Mouse (Mus musculus) limb, embryonic 12.5 days (tissue): ENCODE results near the gene Slc16a10. TPM values are rescaled to one million over a fixed set of nuclear protein-coding genes. Genes with fewer than 3 reads are reported as not detected.

Source experiments
- ATAC-seq: fragments of 200-750 bp; cut with Nextera tagmentation; 2 replicates; pipeline ENCODE4 v1.8.0; 2017; ENCODE audit warnings: low read depth, moderate TSS enrichment; ENCODE audit not compliant: insufficient number of reproducible peaks, insufficient read depth, low FRiP score, low TSS enrichment
- H3K27ac ChIP-seq: fragments of 300-500 bp; sonication (generic); 2 replicates; pipeline ENCODE4 v1.5.1; 2016; ENCODE audit warnings: mild to moderate bottlenecking, moderate library complexity
- H3K27me3 ChIP-seq: fragments of 300-500 bp; sonication (generic); 2 replicates; pipeline ENCODE4 v1.6.1; 2016; ENCODE audit warnings: mild to moderate bottlenecking, moderate library complexity
- H3K36me3 ChIP-seq: fragments of 300-500 bp; sonication (generic); 2 replicates; pipeline ENCODE4 v1.6.1; 2016; ENCODE audit warnings: mild to moderate bottlenecking, moderate library complexity
- H3K4me1 ChIP-seq: fragments of 300-500 bp; sonication (generic); replicated peaks from 2 replicates; pipeline ENCODE4 v1.6.1; 2016
- H3K4me2 ChIP-seq: fragments of 300-500 bp; sonication (generic); 2 replicates; pipeline ENCODE4 v1.6.1; 2016; ENCODE audit warnings: mild to moderate bottlenecking, moderate library complexity
- H3K4me3 ChIP-seq: fragments of 300-500 bp; sonication (generic); replicated peaks from 2 replicates; pipeline ENCODE4 v1.5.1; 2016; ENCODE audit warnings: mild to moderate bottlenecking
- H3K9ac ChIP-seq: fragments of 300-500 bp; sonication (generic); replicated peaks from 2 replicates; pipeline ENCODE4 v1.6.1; 2016; ENCODE audit warnings: mild to moderate bottlenecking, moderate library complexity
- H3K9me3 ChIP-seq: fragments of 300-500 bp; sonication (generic); 2 replicates; pipeline ENCODE4 v1.6.1; 2016; ENCODE audit warnings: mild to moderate bottlenecking, moderate library complexity
- WGBS: fragments of 180-500 bp; shearing (Covaris S2); methylation state at CpG from one replicate; pipeline ENCODE4 v1.1.7; 2016; 5-methylcytosine and 5-hydroxymethylcytosine counted together
- polyA plus RNA-seq: library from polyadenylated mRNA; unstranded; fragments of >200 nt; fragmentation: Nextera tagmentation; extraction: Ambion mirVana; gene quantifications from 2 replicates; pipeline ENCODE4 v1.2.1, GENCODE M21; 2016

The Slc16a10 gene
- polyA plus RNA-seq, 1 experiment from 2014 or later: 18.3 TPM

GRCm38 (mm10) chr10:40083556-40083955 lies 58.5 kb downstream of the Slc16a10 start:
- Histone ChIP-seq H3K4me1 (peaks cover 24% of the 10 kb centered on the region), H3K27me3 (no peaks in the 10 kb centered on the region), H3K9ac (no peak overlapping the region), H3K9me3 (no peaks in the 10 kb centered on the region), H3K36me3 (no peaks in the 10 kb centered on the region), H3K4me2 (no peak overlapping the region), H3K4me3 (no peak overlapping the region), H3K27ac (no peak overlapping the region)
- ATAC-seq: no peak
- 91% methylated on average over 4 of the region's 4 CpGs for WGBS

- Histone ChIP-seq H3K27ac (no peak overlapping the region), H3K9me3 (no peaks in the 10 kb centered on the region), H3K36me3 (no peaks in the 10 kb centered on the region), H3K4me2 (no peak overlapping the region), H3K27me3 (no peaks in the 10 kb centered on the region), H3K9ac (no peak overlapping the region), H3K4me3 (no peak overlapping the region), H3K4me1 (peaks cover 21% of the 10 kb centered on the region)
- no peak for ATAC-seq
- WGBS: 88% methylated on average over 7 of the region's 7 CpGs
These were observed 59.4 kb downstream of the Slc16a10 start for GRCm38 (mm10) chr10:40082668-40083067.

- no peaks in the 10 kb centered on the region for H3K27me3 ChIP-seq
- H3K9me3 ChIP-seq: no peaks in the 10 kb centered on the region
- no peak overlapping the region for H3K9ac ChIP-seq
- H3K4me3 ChIP-seq: no peak overlapping the region
- H3K4me1 ChIP-seq: peaks cover 12% of the 10 kb centered on the region
- no peak for ATAC-seq
- WGBS: 64% methylated on average over 10 of the region's 10 CpGs
- H3K36me3 ChIP-seq: no peaks in the 10 kb centered on the region
- H3K4me2 ChIP-seq: no peak overlapping the region
- H3K27ac ChIP-seq: no peak overlapping the region
These were observed 61.5 kb downstream of the Slc16a10 start for GRCm38 (mm10) chr10:40080533-40080932.

GRCm38 (mm10) chr10:40079256-40079655 lies 62.8 kb downstream of the Slc16a10 start:
- H3K4me2 ChIP-seq: no peak overlapping the region
- ATAC-seq: no peak
- no peak overlapping the region for H3K4me3 ChIP-seq
- WGBS: 95% methylated on average over 2 of the region's 2 CpGs
- no peaks in the 10 kb centered on the region for H3K36me3 ChIP-seq
- peaks cover 10% of the 10 kb centered on the region for H3K4me1 ChIP-seq
- no peaks in the 10 kb centered on the region for H3K9me3 ChIP-seq
- no peak overlapping the region for H3K9ac ChIP-seq
- H3K27me3 ChIP-seq: no peaks in the 10 kb centered on the region
- no peak overlapping the region for H3K27ac ChIP-seq

- Histone ChIP-seq H3K9me3 (no peaks in the 10 kb centered on the region), H3K9ac (no peak overlapping the region), H3K4me2 (no peak overlapping the region), H3K27me3 (no peaks in the 10 kb centered on the region), H3K4me1 (peaks cover 7% of the 10 kb centered on the region), H3K36me3 (no peaks in the 10 kb centered on the region), H3K27ac (no peak overlapping the region), H3K4me3 (no peak overlapping the region)
- no peak for ATAC-seq
- WGBS: 79% methylated on average over 6 of the region's 6 CpGs
These were observed 64.1 kb downstream of the Slc16a10 start for GRCm38 (mm10) chr10:40077960-40078353.

- WGBS: 88% methylated on average over 4 of the region's 4 CpGs
- Histone ChIP-seq H3K4me1 (peaks cover 7% of the 10 kb centered on the region), H3K9ac (no peak overlapping the region), H3K9me3 (no peaks in the 10 kb centered on the region), H3K4me2 (no peak overlapping the region), H3K27ac (no peak overlapping the region), H3K27me3 (no peaks in the 10 kb centered on the region), H3K36me3 (no peaks in the 10 kb centered on the region), H3K4me3 (no peak overlapping the region)
- no peak for ATAC-seq
These were observed 64.6 kb downstream of the Slc16a10 start for GRCm38 (mm10) chr10:40077346-40077959.

GRCm38 (mm10) chr10:40073608-40074007 lies 68.5 kb downstream of the Slc16a10 start:
- H3K36me3 ChIP-seq: no peaks in the 10 kb centered on the region
- peaks cover 14% of the 10 kb centered on the region for H3K4me1 ChIP-seq
- H3K9ac ChIP-seq: no peak overlapping the region
- no peak overlapping the region for H3K4me2 ChIP-seq
- WGBS: 93% methylated on average over 6 of the region's 6 CpGs
- no peak for ATAC-seq
- H3K27me3 ChIP-seq: no peaks in the 10 kb centered on the region
- H3K4me3 ChIP-seq: no peak overlapping the region
- no peak overlapping the region for H3K27ac ChIP-seq
- no peaks in the 10 kb centered on the region for H3K9me3 ChIP-seq

- H3K9ac ChIP-seq: no peak overlapping the region
- H3K4me3 ChIP-seq: no peak overlapping the region
- ATAC-seq: no peak
- peaks cover 27% of the 10 kb centered on the region for H3K4me1 ChIP-seq
- no peak overlapping the region for H3K4me2 ChIP-seq
- H3K36me3 ChIP-seq: no peaks in the 10 kb centered on the region
- H3K9me3 ChIP-seq: no peaks in the 10 kb centered on the region
- no peaks in the 10 kb centered on the region for H3K27me3 ChIP-seq
- H3K27ac ChIP-seq: no peak overlapping the region
- WGBS: 71% methylated on average over 9 of the region's 9 CpGs
These were observed 71.4 kb downstream of the Slc16a10 start for GRCm38 (mm10) chr10:40070684-40071083.

- Histone ChIP-seq H3K4me2 (no peak overlapping the region), H3K27me3 (no peaks in the 10 kb centered on the region), H3K9ac (no peak overlapping the region), H3K9me3 (no peaks in the 10 kb centered on the region), H3K4me3 (no peak overlapping the region), H3K27ac (0 out of 2 replicates have a peak overlapping the region, but pooled peaks have one; percentile 3), H3K36me3 (no peaks in the 10 kb centered on the region), H3K4me1 (peaks cover 38% of the 10 kb centered on the region)
- WGBS: 58% methylated on average over 4 of the region's 4 CpGs
- no peak for ATAC-seq
These were observed 72.8 kb downstream of the Slc16a10 start for GRCm38 (mm10) chr10:40069270-40069669.

- H3K4me1 ChIP-seq: peaks cover 39% of the 10 kb centered on the region
- H3K9ac ChIP-seq: no peak overlapping the region
- H3K27me3 ChIP-seq: no peaks in the 10 kb centered on the region
- H3K4me2 ChIP-seq: no peak overlapping the region
- H3K4me3 ChIP-seq: no peak overlapping the region
- 0 out of 2 replicates have a peak overlapping the region, but pooled peaks have one; percentile 41 for H3K27ac ChIP-seq
- no peaks in the 10 kb centered on the region for H3K9me3 ChIP-seq
- H3K36me3 ChIP-seq: no peaks in the 10 kb centered on the region
- 75% methylated on average over 10 of the region's 10 CpGs for WGBS
- no peak for ATAC-seq
These were observed 73.5 kb downstream of the Slc16a10 start for GRCm38 (mm10) chr10:40068595-40068994.

GRCm38 (mm10) chr10:40067529-40067928 lies 74.5 kb downstream of the Slc16a10 start:
- no peaks in the 10 kb centered on the region for H3K36me3 ChIP-seq
- ATAC-seq: no peak
- WGBS: 44% methylated on average over 1 of the region's 1 CpGs
- no peaks in the 10 kb centered on the region for H3K9me3 ChIP-seq
- H3K4me1 ChIP-seq: peaks cover 47% of the 10 kb centered on the region
- H3K4me3 ChIP-seq: no peak overlapping the region
- no peak overlapping the region for H3K9ac ChIP-seq
- no peak overlapping the region for H3K4me2 ChIP-seq
- no peaks in the 10 kb centered on the region for H3K27me3 ChIP-seq
- H3K27ac ChIP-seq: no peak overlapping the region

- Histone ChIP-seq H3K9ac (no peak overlapping the region), H3K27ac (no peak overlapping the region), H3K4me3 (no peak overlapping the region), H3K4me2 (no peak overlapping the region), H3K4me1 (peaks cover 47% of the 10 kb centered on the region), H3K27me3 (no peaks in the 10 kb centered on the region), H3K36me3 (no peaks in the 10 kb centered on the region), H3K9me3 (no peaks in the 10 kb centered on the region)
- ATAC-seq: no peak
- 50% methylated on average over 1 of the region's 1 CpGs for WGBS
These were observed 75.0 kb downstream of the Slc16a10 start for GRCm38 (mm10) chr10:40067071-40067470.
